Mouse (Mus musculus): Measurements from ENCODE around the gene Ralgapa1. TPM values are rescaled to one million over a fixed set of nuclear protein-coding genes. Genes with fewer than 3 reads are reported as not detected.
"Not testable (repeated sequence)": the region's sequence is repeated elsewhere in the genome, so short reads cannot be mapped to it uniquely, and the experiment has no call there.

Gene Ralgapa1
- polyA plus RNA-seq, 1 experiment from 2014 or later = 13.8 TPM

DNA sequence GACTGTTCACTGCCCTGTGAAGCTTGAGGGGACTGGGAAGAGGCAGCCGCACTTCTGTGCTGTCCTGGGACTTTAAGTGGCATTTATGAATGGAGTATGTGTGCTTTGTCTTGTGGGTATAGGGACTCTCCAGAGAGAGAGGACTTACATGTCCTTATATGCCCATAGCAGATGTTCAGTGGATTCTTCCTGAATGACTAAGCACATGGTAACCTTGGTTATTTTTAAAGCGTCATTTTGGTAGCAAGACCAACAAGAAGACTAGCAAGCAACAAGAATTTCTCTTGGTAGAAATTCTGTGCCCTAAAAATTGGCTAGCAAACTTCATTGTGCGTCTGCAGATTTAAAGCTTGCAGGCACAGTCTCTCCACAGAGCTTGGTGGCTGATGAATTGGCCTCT is 257.2 kb downstream of the Ralgapa1 start:
- no peaks in the 10 kb centered on the region for H3K9me3 ChIP-seq (replicated peaks; ENCODE audit: low read length)
- H3K27ac ChIP-seq = no peak overlapping the region
- TF ChIP-seq CTCF (IDR thresholded peaks at IDR 0.05; ENCODE audit: low read depth) = no peak
- no peak overlapping the region for H3K4me2 ChIP-seq (ENCODE audit: low read length)
- ATAC-seq (replicated peaks; ENCODE audit: low FRiP score, low read depth) = no peak
- no peak overlapping the region for H3K9ac ChIP-seq (ENCODE audit: low read depth, low read length)
- no peaks in the 10 kb centered on the region for H3K36me3 ChIP-seq (ENCODE audit: insufficient read depth, low read length)
- H3K27me3 ChIP-seq (ENCODE audit: insufficient read depth, low read length) = no peaks in the 10 kb centered on the region
- DNase-seq (ENCODE audit: low spot score) = no peak
- WGBS = 96% methylated on average over 3 of the region's 3 CpGs
- no peaks in the 10 kb centered on the region for H3K4me1 ChIP-seq (replicated peaks; ENCODE audit: insufficient read depth, low read length)
- H3K4me3 ChIP-seq (replicated peaks; ENCODE audit: low read depth, low read length) = no peak overlapping the region

GRCm38 (mm10) chr12:55560025-55560690 is 260.8 kb downstream of the Ralgapa1 start:
- DNase-seq (ENCODE audit: low spot score) (peak; percentile 25), ATAC-seq (replicated peaks; ENCODE audit: low FRiP score, low read depth) (no peak)

DNA sequence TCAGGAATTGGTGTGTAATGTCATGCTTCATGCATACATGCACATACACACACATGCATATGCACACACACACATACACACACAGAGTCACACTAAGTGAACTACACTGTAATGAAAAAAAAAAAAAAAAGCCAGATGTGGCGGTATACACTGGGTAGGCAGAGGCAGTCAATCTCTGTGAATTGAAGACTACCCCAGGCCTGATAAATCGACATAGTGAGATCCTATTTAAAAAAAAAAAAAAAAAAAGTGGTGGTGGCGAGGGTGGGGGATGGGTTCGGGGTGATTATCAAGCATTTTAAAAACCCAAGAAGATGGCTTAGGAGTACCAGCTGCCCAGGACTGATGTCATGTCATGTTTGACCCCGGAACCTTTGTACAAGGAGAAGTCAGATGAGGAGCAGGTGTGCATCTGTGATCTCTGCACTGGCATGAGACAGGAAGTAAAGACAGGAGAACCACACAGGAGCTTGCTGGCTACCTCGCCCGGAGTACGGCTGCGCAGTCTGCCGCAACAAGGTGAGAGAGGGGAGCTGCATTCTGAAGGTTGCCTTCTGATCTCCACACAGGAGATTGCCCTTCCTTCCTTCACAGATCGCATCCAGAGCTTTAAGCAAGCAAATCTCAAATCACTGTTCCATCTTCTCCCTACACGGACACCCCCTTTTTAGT is 261.6 kb downstream of the Ralgapa1 start:
- H3K36me3 ChIP-seq (ENCODE audit: insufficient read depth, low read length) = no peaks in the 10 kb centered on the region
- H3K9me3 ChIP-seq (replicated peaks; ENCODE audit: low read length) = no peaks in the 10 kb centered on the region
- H3K27me3 ChIP-seq (ENCODE audit: insufficient read depth, low read length) = no peaks in the 10 kb centered on the region
- H3K9ac ChIP-seq (ENCODE audit: low read depth, low read length) = no peak overlapping the region
- no peak for TF ChIP-seq CTCF (IDR thresholded peaks at IDR 0.05; ENCODE audit: low read depth)
- no peak overlapping the region for H3K27ac ChIP-seq
- no peak for DNase-seq (ENCODE audit: low spot score)
- ATAC-seq (replicated peaks; ENCODE audit: low FRiP score, low read depth) = no peak
- WGBS = 87% methylated on average over 12 of the region's 12 CpGs
- H3K4me3 ChIP-seq (replicated peaks; ENCODE audit: low read depth, low read length) = no peak overlapping the region
- H3K4me2 ChIP-seq (ENCODE audit: low read length) = no peak overlapping the region
- H3K4me1 ChIP-seq (replicated peaks; ENCODE audit: insufficient read depth, low read length) = no peaks in the 10 kb centered on the region

More at GRCm38 (mm10) chr12:55560025-55560690, 260.8 kb downstream of the Ralgapa1 start:
- H3K4me2 ChIP-seq (ENCODE audit: low read length) = peak overlapping the region; percentile 60
- H3K4me1 ChIP-seq (replicated peaks; ENCODE audit: insufficient read depth, low read length) = no peaks in the 10 kb centered on the region
- no peak for TF ChIP-seq CTCF (IDR thresholded peaks at IDR 0.05; ENCODE audit: low read depth)
- no peaks in the 10 kb centered on the region for H3K36me3 ChIP-seq (ENCODE audit: insufficient read depth, low read length)
- H3K27ac ChIP-seq = no peak overlapping the region
- H3K27me3 ChIP-seq (ENCODE audit: insufficient read depth, low read length) = no peaks in the 10 kb centered on the region
- WGBS = 14% methylated on average over 19 of the region's 19 CpGs
- no peak overlapping the region for H3K9ac ChIP-seq (ENCODE audit: low read depth, low read length)
- no peaks in the 10 kb centered on the region for H3K9me3 ChIP-seq (replicated peaks; ENCODE audit: low read length)
- H3K4me3 ChIP-seq (replicated peaks; ENCODE audit: low read depth, low read length) = peak overlapping the region; percentile 37

GRCm38 (mm10) chr12:55557866-55558265 is 263.1 kb downstream of the Ralgapa1 start:
- ATAC-seq (replicated peaks; ENCODE audit: low FRiP score, low read depth) (no peak), DNase-seq (ENCODE audit: low spot score) (no peak)
- no peak for TF ChIP-seq CTCF (IDR thresholded peaks at IDR 0.05; ENCODE audit: low read depth)
- Histone ChIP-seq H3K4me1 (replicated peaks; ENCODE audit: insufficient read depth, low read length) (no peaks in the 10 kb centered on the region), H3K27ac (no peak overlapping the region), H3K4me3 (replicated peaks; ENCODE audit: low read depth, low read length) (no peak overlapping the region), H3K36me3 (ENCODE audit: insufficient read depth, low read length) (no peaks in the 10 kb centered on the region), H3K9me3 (replicated peaks; ENCODE audit: low read length) (no peaks in the 10 kb centered on the region), H3K9ac (ENCODE audit: low read depth, low read length) (no peak overlapping the region), H3K27me3 (ENCODE audit: insufficient read depth, low read length) (no peaks in the 10 kb centered on the region), H3K4me2 (ENCODE audit: low read length) (no peak overlapping the region)
- WGBS = 67% methylated on average over 6 of the region's 6 CpGs

DNA sequence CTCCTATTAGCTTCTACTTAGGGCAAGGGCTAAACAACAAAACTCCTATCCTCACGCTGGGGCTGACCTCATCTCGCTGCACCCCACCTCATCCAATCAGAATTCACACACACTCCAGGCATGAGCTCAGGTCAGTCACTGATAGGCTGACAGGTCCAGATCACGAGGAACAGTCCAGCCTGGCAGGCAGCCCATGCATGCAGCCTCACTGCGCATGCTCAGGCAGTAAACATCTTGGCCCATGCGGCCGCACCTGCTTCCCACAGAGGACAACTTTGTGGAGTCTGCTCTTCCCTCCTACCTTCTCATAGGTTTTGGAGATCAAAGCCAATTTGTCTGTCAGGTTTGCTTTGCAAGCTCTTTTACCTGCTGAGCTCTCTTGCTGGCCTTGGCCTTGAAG is 266.1 kb downstream of the Ralgapa1 start:
- ATAC-seq (replicated peaks; ENCODE audit: low FRiP score, low read depth); H3K9ac ChIP-seq (ENCODE audit: low read depth, low read length); H3K4me1 ChIP-seq (replicated peaks; ENCODE audit: insufficient read depth, low read length); H3K27ac ChIP-seq; DNase-seq (ENCODE audit: low spot score); H3K36me3 ChIP-seq (ENCODE audit: insufficient read depth, low read length); H3K27me3 ChIP-seq (ENCODE audit: insufficient read depth, low read length); H3K4me2 ChIP-seq (ENCODE audit: low read length); H3K9me3 ChIP-seq (replicated peaks; ENCODE audit: low read length); H3K4me3 ChIP-seq (replicated peaks; ENCODE audit: low read depth, low read length): not testable (repeated sequence)
- 75% methylated on average over 6 of the region's 6 CpGs for WGBS

Small RNA genes lying within 50 kb of the gene (microRNA-seq; reads per million reads assigned to microRNA genes)
- gene Gm23394 = 1.0 reads per million

Other genes starting within 250 kb of the Ralgapa1 start
- gene Insm2, start 221.7 kb downstream of the Ralgapa1 start, polyA plus RNA-seq (2015; fragmentation: Nextera tagmentation; extraction: Ambion mirVana) = 0.08 and 0.09 TPM in 2 replicates
- 26.9 and 29.8 TPM in 2 replicates for gene Brms1l, start 15.2 kb upstream of the Ralgapa1 start, polyA plus RNA-seq (2015; fragmentation: Nextera tagmentation; extraction: Ambion mirVana)